Mouse (Mus musculus): ENCODE data around the gene Atxn10.

Gene Atxn10

DNA sequence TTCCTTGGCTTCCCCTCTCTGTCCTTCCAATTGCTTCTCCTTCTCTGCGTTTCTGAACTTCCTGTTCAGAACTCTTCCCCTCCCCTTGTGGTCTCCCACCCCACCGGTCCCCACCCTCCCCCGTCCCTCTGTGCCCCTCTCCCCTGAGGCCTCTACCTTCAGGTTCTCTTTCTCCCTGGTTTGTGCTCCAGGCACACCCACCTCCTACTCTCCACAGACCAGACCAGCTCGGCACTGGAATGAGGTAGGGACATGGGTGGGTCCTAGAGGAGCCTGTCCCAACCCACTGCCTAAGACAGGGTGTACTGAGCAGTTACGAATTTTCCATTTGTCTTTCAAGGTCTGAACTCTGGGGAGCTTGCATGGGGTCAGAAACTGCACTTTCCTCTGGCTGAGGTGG is 143.9 kb downstream of the Atxn10 start:
- no peak for DNase-seq

GRCm38 (mm10) chr15:85480630-85481029 is 144.6 kb downstream of the Atxn10 start:
- DNase-seq, result peak; percentile 30

DNA sequence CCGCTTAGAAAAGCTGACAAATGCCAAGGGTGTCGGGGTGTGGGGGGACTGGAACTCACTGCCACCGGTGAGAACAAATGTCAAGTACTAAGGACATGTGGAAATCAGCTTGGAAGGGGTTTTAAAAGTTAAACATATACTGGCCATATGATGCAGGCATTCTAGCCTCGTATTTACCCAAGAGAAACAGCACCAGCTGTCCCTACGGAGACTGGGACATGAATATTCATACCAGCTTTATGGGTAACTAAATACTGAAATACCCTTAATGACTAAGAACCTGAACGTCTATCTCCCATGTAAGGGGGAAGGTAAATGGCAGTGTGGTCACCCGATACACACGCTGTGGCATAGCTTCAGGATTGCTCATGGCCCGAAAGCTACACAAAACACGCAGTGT is 152.9 kb downstream of the Atxn10 start:
- no peak for DNase-seq

DNA sequence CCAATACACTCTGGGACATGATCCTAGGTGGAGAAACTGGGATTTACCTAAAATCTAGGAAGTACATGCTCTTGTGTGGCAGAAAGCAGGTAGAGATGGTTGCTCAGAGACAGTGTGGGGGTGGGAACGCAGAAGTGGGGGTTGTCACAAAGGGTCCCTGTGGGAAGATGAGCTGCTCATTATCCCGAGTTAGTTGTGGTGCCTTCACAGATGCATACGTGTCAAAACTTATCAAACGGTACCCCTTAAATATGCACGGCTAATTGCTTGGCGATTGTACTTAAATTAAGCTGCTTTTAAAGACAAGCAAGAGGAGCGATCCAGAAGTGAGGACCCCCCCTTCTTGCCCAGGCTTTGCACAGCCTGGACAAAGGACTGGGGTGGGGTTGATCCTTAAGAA is 153.7 kb downstream of the Atxn10 start:
- DNase-seq, result no peak

- no peak for DNase-seq
Observed at GRCm38 (mm10) chr15:85494163-85494621, 158.1 kb downstream of the Atxn10 start.

GRCm38 (mm10) chr15:85497548-85497947 is 161.5 kb downstream of the Atxn10 start:
- no peak for DNase-seq

DNA sequence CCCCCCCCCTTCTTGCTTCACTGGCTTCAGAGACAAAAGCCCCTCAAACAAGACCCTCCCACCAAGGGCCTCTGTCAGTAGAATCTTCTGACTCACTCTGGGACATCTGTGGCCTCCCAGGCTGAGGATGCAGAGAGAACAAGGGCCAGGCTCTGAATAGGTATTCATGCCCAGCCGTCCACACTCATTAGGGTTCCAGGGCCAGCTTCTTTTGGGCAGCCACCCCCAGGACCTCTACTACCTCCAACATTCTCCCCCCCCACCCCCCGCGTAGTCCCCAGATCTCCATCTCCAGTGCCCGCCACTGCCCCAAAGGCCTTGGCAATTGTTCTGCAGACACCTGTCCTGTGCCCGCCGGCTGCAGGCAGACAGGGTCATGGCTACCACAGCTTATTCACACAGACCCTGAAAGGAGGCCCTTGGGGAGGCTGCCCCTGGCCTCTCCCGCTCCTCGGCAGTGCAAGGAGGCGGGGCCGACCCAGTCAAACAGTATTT is 162.0 kb downstream of the Atxn10 start:
- DNase-seq, result no peak

GRCm38 (mm10) chr15:85500267-85500666 is 164.2 kb downstream of the Atxn10 start:
- DNase-seq, result no peak

GRCm38 (mm10) chr15:85503127-85503526 is 167.1 kb downstream of the Atxn10 start, which contains the start of gene 7530416G11Rik:
TSS of gene 7530416G11Rik (minus strand) at chr15:85503227.
- no peak for DNase-seq

DNA sequence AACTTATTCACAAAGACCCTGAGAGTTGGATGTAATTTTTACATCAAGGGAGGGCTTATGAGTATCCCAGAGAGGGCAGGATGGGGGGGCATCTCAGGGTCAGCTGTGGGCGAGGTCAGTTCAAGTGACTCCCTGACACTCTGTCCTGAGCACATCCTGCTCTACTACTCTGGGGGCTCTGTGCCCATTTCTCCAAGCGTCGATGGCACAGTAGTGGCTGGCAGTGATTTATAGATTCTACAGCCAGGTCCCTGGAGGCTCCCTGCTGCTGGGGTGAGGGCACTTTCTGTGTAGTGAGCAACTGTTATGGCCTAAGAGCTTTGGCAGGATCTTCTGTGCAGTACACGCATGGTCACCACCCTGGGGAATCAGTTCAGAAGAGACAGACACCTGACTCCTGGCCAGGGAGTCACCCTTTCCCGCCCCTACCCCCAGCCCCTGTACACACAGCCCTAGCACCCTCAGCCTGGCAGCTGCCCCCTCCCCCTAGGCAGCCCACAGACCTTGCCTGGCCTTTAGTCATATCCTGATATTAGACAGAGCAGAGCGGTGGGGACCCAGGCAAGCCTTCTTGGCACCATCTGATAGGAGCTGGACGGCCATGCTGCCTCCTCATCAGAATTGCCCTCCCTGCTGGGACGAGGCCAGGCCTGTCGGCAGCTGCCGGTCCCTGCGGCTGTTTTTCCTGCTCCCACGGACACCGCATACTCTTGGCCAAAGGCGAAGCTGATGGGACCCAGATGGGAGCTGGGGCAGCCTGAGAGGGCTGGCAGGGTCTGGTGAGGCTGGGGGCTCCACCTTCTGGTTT is 169.3 kb downstream of the Atxn10 start:
- no peak for DNase-seq

- no peak for DNase-seq
Observed at GRCm38 (mm10) chr15:85506680-85507079, 170.6 kb downstream of the Atxn10 start.

DNA sequence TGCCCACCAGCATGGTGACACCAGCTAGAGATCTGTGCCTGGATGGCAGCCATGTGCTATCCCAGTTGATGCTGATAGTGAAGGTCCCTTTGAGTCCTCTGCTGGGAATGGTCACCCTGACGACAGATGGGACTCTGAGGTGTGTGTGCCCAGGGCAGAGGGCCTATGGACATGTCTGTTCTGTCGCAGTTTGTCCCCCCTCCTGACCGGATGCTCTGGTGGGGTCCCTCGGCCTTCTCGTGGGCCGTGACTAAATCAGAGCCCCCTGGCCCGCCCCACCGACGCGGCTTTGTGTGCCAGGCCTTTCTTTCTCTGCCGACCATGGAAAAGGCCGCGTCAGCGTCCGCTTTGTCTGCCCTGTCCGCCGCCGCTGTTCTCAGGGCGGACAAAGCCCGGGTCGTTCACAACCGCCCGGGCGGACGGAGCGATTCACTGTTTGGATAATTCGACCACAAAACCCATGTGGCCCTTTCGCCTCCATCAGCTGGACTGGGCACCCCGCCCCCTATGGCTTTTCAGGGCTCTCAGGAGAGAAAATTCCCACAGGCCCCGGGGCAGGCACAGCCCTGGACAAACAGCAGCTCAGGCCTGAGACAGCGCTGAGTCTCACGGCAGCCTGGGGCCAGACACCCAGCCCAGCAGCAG is 171.4 kb downstream of the Atxn10 start:
- DNase-seq, result no peak

All from thymus, postnatal 25 days (tissue).